Mouse (Mus musculus) olfactory bulb, adult 2 months (tissue): Measurements from ENCODE around the gene Dop1a. TPM values are rescaled to one million over a fixed set of nuclear protein-coding genes. Genes with fewer than 3 reads are reported as not detected.

Source experiments
- H3K27ac ChIP-seq: fragments of 200-500 bp; 2 replicates; pipeline ENCODE4 v1.5.1; 2012; ENCODE audit warnings: low read depth, low read length; ENCODE audit not compliant: insufficient read depth
- H3K4me1 ChIP-seq: fragments of 200-500 bp; 2 replicates; pipeline ENCODE4 v1.6.1; 2012; ENCODE audit warnings: low read length; ENCODE audit not compliant: control insufficient read depth, insufficient read depth
- H3K4me3 ChIP-seq: fragments of 200-500 bp; 2 replicates; pipeline ENCODE4 v1.5.1; 2012; ENCODE audit warnings: mild to moderate bottlenecking, low read depth, low read length, moderate library complexity; ENCODE audit not compliant: insufficient read depth
- CTCF ChIP-seq: fragments of 200-500 bp; IDR thresholded peaks from 2 replicates; pipeline ENCODE4 v1.5.1; 2012; ENCODE audit warnings: low read depth, mild to moderate bottlenecking, low read length, moderate library complexity; ENCODE audit not compliant: insufficient read depth
- POLR2A ChIP-seq: fragments of 200-500 bp; IDR thresholded peaks from 2 replicates; pipeline ENCODE4 v1.6.1; 2012; ENCODE audit warnings: mild to moderate bottlenecking, low read depth, low read length, moderate library complexity; ENCODE audit not compliant: insufficient read depth
- WGBS: fragments of 180-500 bp; shearing (Covaris S2); methylation state at CpG from one replicate; pipeline ENCODE4 v1.1.7; 2018; 5-methylcytosine and 5-hydroxymethylcytosine counted together
- polyA plus RNA-seq: library from polyadenylated mRNA; stranded (reverse); fragments of >200 nt; gene quantifications from 2 replicates; pipeline ENCODE4 v1.2.4, GENCODE M21; 2012; ENCODE audit warnings: low replicate concordance; ENCODE audit not compliant: missing spikeins, insufficient read depth, insufficient read length

Dop1a gene
- polyA plus RNA-seq, 1 experiment = not detected

GRCm38 (mm10) chr9:86482236-86482635 is 15.3 kb downstream of the Dop1a start:
- H3K27ac ChIP-seq = no peak overlapping the region
- no peaks in the 10 kb centered on the region for H3K4me1 ChIP-seq
- TF ChIP-seq POLR2A = no peak
- TF ChIP-seq CTCF = no peak
- no peak overlapping the region for H3K4me3 ChIP-seq
- 90% methylated on average over 1 of the region's 1 CpGs for WGBS

DNA sequence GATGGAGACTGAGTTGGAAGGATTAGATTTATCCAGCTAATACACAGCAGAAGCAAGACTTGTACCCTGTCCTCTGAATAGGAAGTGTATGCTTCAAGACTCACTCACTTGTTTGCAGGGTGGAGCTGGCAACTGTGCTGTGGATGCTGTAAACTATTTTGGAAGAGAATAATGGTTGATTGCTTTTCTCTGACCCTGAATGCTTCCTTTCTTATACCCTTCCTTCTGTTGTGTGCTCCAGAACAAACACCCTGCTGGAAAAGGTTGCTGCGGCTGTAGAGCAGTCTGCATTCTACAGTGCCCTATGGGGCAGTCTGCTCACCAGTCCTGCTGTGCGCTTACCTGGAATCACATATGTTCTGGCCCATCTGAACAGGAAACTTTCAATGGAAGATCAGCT is 24.8 kb downstream of the Dop1a start:
- Histone ChIP-seq H3K4me3 (no peak overlapping the region), H3K27ac (no peak overlapping the region), H3K4me1 (no peaks in the 10 kb centered on the region)
- 92% methylated on average over 2 of the region's 2 CpGs for WGBS
- TF ChIP-seq CTCF = no peak
- no peak for TF ChIP-seq POLR2A

- no peak for TF ChIP-seq POLR2A
- no peak for TF ChIP-seq CTCF
- 73% methylated on average over 4 of the region's 4 CpGs for WGBS
- Histone ChIP-seq H3K4me3 (no peak overlapping the region), H3K4me1 (no peaks in the 10 kb centered on the region), H3K27ac (no peak overlapping the region)
Observed at GRCm38 (mm10) chr9:86496261-86496660, 29.3 kb downstream of the Dop1a start.

DNA sequence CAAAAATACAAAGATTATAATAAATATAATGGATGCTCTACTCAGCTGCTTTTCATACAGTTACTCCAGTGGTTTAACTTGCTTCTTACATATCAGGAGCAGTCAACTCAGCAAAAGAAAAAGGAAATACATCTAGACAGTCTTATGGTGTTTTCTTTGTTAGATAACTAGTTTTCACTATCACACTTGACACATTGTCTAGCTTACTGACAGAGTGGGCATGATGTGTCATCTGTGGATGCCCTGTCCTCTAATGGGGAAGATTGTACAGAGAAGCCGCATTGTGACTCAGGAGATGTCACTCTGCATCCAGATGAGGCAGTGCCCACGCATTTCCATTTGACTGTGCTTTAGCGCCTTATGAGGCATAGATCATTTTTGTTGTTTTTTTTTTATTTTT is 32.1 kb downstream of the Dop1a start:
- Histone ChIP-seq H3K27ac (no peak overlapping the region), H3K4me3 (no peak overlapping the region), H3K4me1 (no peaks in the 10 kb centered on the region)
- TF ChIP-seq CTCF (no peak), POLR2A (no peak)
- 97% methylated on average over 3 of the region's 3 CpGs for WGBS

DNA sequence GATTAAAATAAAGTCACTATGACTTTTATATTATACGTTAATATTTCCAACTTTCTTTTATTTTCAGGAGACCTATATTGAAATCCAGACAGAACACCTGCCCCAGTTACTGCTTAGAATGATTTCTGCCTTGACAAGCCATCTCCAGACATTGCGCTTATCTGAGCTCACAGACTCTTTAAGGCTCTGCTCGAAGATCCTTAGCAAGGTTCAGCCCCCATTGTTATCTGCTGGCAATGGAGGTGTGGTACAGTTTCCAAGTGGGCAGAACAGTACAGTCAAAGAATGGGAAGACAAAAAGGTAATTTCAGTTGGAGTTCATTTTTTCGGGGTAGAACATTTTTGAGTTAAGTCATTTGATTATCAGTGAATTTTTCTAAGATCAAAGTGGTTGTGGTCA is 40.5 kb downstream of the Dop1a start:
- Histone ChIP-seq H3K4me3 (no peak overlapping the region), H3K4me1 (no peaks in the 10 kb centered on the region), H3K27ac (no peak overlapping the region)
- WGBS = 78% methylated on average over 4 of the region's 4 CpGs
- no peak for TF ChIP-seq POLR2A
- no peak for TF ChIP-seq CTCF

DNA sequence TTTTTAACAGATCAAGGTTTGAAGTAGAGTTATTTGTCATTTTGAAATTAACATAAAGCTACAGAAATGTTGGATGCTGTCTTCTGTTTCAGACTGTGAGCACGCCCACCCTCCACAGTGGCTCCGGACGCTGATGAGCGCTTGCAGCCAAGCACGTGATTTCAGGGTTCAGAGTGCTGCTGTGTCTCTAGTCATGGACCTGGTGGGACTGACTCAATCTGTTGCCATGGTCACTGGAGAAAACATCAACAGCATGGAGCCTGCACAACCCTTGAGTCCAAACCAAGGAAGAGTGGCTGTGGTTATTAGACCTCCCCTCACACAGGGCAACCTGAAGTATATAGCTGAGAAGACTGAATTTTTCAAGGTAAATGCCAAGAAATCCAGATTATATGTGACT is 46.8 kb downstream of the Dop1a start:
- TF ChIP-seq POLR2A = no peak
- no peak overlapping the region for H3K27ac ChIP-seq
- no peaks in the 10 kb centered on the region for H3K4me1 ChIP-seq
- H3K4me3 ChIP-seq = no peak overlapping the region
- 52% methylated on average over 5 of the region's 5 CpGs for WGBS

- no peaks in the 10 kb centered on the region for H3K4me1 ChIP-seq
- no peak overlapping the region for H3K27ac ChIP-seq
- no peak for TF ChIP-seq POLR2A
- no peak for TF ChIP-seq CTCF
- WGBS = 92% methylated on average over 3 of the region's 3 CpGs
- H3K4me3 ChIP-seq = no peak overlapping the region
Observed at GRCm38 (mm10) chr9:86514390-86514789, 47.4 kb downstream of the Dop1a start.

DNA sequence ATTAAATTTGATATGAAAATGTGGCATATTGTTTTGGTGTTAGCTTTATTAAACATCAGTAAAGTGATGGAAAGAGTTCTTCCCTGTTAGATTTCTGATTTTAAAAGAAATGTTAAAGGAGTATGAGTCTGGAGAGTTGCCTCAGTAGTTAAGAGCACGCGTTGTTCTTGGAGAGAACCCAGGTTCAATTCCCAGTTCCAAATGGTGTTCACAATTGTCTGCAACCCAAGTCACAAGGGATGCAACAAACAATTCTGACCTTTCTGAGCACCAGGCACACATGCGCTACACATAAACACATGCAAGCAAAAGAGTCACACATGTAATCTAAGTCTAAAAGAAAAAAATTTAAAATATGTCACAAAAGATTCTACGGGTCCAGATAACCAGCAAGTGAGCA is 47.8 kb downstream of the Dop1a start:
- WGBS = 93% methylated on average over 4 of the region's 4 CpGs
- Histone ChIP-seq H3K4me3 (no peak overlapping the region), H3K4me1 (no peaks in the 10 kb centered on the region), H3K27ac (no peak overlapping the region)
- no peak for TF ChIP-seq CTCF
- no peak for TF ChIP-seq POLR2A

GRCm38 (mm10) chr9:86522335-86522734 is 55.4 kb downstream of the Dop1a start:
- no peak overlapping the region for H3K27ac ChIP-seq
- no peaks in the 10 kb centered on the region for H3K4me1 ChIP-seq
- TF ChIP-seq CTCF = no peak
- no peak for TF ChIP-seq POLR2A
- H3K4me3 ChIP-seq = no peak overlapping the region

- WGBS = 55% methylated on average over 2 of the region's 2 CpGs
- no peak for TF ChIP-seq POLR2A
- Histone ChIP-seq H3K27ac (no peak overlapping the region), H3K4me1 (no peaks in the 10 kb centered on the region), H3K4me3 (no peak overlapping the region)
Observed at GRCm38 (mm10) chr9:86525600-86525999, 58.6 kb downstream of the Dop1a start.
